Mouse (Mus musculus) intestine, embryonic 16.5 days (tissue): ENCODE measurements around the gene Rpl13a. TPM values are rescaled to one million over a fixed set of nuclear protein-coding genes. Genes with fewer than 3 reads are reported as not detected.

Source experiments
- ATAC-seq: fragments of 200-750 bp; cut with Nextera tagmentation; 2 replicates; pipeline ENCODE4 v1.8.0; 2017; ENCODE audit warnings: moderate TSS enrichment, moderate library complexity
- H3K27ac ChIP-seq: fragments of 300-500 bp; sonication (generic); 2 replicates; pipeline ENCODE4 v1.5.1; 2014; ENCODE audit warnings: mild to moderate bottlenecking, low read length
- H3K27me3 ChIP-seq: fragments of 300-500 bp; sonication (generic); replicated peaks from 2 replicates; pipeline ENCODE4 v1.6.1; 2014; ENCODE audit warnings: low read length, control low read depth, mixed read lengths; ENCODE audit not compliant: control insufficient read depth, insufficient read depth
- H3K36me3 ChIP-seq: fragments of 300-500 bp; sonication (generic); 2 replicates; pipeline ENCODE4 v1.6.1; 2014; ENCODE audit warnings: low read length, control low read depth; ENCODE audit not compliant: control insufficient read depth, insufficient read depth
- H3K4me1 ChIP-seq: fragments of 300-500 bp; sonication (generic); 2 replicates; pipeline ENCODE4 v1.6.1; 2014; ENCODE audit warnings: low read length, control low read depth, mixed read lengths; ENCODE audit not compliant: control insufficient read depth, insufficient read depth
- H3K4me2 ChIP-seq: fragments of 300-500 bp; sonication (generic); 2 replicates; pipeline ENCODE4 v1.6.1; 2014; ENCODE audit warnings: low read depth, low read length, control low read depth
- H3K4me3 ChIP-seq: fragments of 300-500 bp; sonication (generic); 2 replicates; pipeline ENCODE4 v1.5.1; 2014; ENCODE audit warnings: mild to moderate bottlenecking, low read length
- H3K9ac ChIP-seq: fragments of 300-500 bp; sonication (generic); 2 replicates; pipeline ENCODE4 v1.6.1; 2014; ENCODE audit warnings: low read depth, low read length
- H3K9me3 ChIP-seq: fragments of 300-500 bp; sonication (generic); 2 replicates; pipeline ENCODE4 v1.6.1; 2016; ENCODE audit warnings: low read length, control low read depth; ENCODE audit not compliant: control insufficient read depth
- WGBS: fragments of 180-500 bp; shearing (Covaris S2); extraction: QIAGEN DNeasy Blood & Tissue Kit; methylation state at CpG from one replicate; pipeline ENCODE4 v1.1.7; 2014; 5-methylcytosine and 5-hydroxymethylcytosine counted together
- polyA plus RNA-seq: library from polyadenylated mRNA; unstranded; fragments of >200 nt; fragmentation: Nextera tagmentation; extraction: Ambion mirVana; gene quantifications from 2 replicates; pipeline ENCODE4 v1.2.1, GENCODE M21; 2015

Gene Rpl13a
- polyA plus RNA-seq, 1 experiment from 2014 or later, result 1,311 TPM

- H3K27ac ChIP-seq, result no peak overlapping the region
- peaks cover 4% of the 10 kb centered on the region; the same call in 1 of the 2 replicates for H3K4me1 ChIP-seq
- peaks cover 65% of the 10 kb centered on the region for H3K27me3 ChIP-seq
- peaks cover 19% of the 10 kb centered on the region for H3K9me3 ChIP-seq
- H3K4me2 ChIP-seq, result no peak overlapping the region
- no peaks in the 10 kb centered on the region for H3K36me3 ChIP-seq
- H3K4me3 ChIP-seq, result no peak overlapping the region
- 3% methylated on average over 19 of the region's 19 CpGs for whole genome bisulfite sequencing
- no peak for ATAC-seq
- H3K9ac ChIP-seq, result no peak overlapping the region
Measured at GRCm38 (mm10) chr7:45167761-45168445, 39.3 kb upstream of the Rpl13a start.

- Histone ChIP-seq H3K4me2 (no peak overlapping the region), H3K27me3 (peaks cover 68% of the 10 kb centered on the region), H3K9me3 (peaks cover 19% of the 10 kb centered on the region), H3K36me3 (no peaks in the 10 kb centered on the region), H3K4me3 (no peak overlapping the region), H3K9ac (no peak overlapping the region), H3K4me1 (peaks cover 7% of the 10 kb centered on the region), H3K27ac (no peak overlapping the region)
- 21% methylated on average over 8 of the region's 10 CpGs for WGBS
- ATAC-seq, result no peak
Measured at GRCm38 (mm10) chr7:45166950-45167401, 38.4 kb upstream of the Rpl13a start.

- Histone ChIP-seq H3K4me2 (no peak overlapping the region), H3K27me3 (peaks cover 68% of the 10 kb centered on the region), H3K4me3 (no peak overlapping the region), H3K36me3 (no peaks in the 10 kb centered on the region), H3K9me3 (peaks cover 18% of the 10 kb centered on the region), H3K27ac (no peak overlapping the region), H3K4me1 (peaks cover 7% of the 10 kb centered on the region), H3K9ac (no peak overlapping the region)
- no peak for ATAC-seq
- WGBS, result 46% methylated on average over 11 of the region's 11 CpGs
Measured at GRCm38 (mm10) chr7:45165701-45166100, 37.1 kb upstream of the Rpl13a start.

- 65% methylated on average over 5 of the region's 5 CpGs for WGBS
- H3K4me1 ChIP-seq, result peaks cover 7% of the 10 kb centered on the region
- peaks cover 65% of the 10 kb centered on the region for H3K27me3 ChIP-seq
- H3K9ac ChIP-seq, result no peak overlapping the region
- H3K27ac ChIP-seq, result no peak overlapping the region
- no peak for ATAC-seq
- no peak overlapping the region for H3K4me3 ChIP-seq
- H3K36me3 ChIP-seq, result 0 out of 2 replicates have a peak, but pooled peaks cover 3% of the 10 kb centered on the region
- peaks cover 10% of the 10 kb centered on the region for H3K9me3 ChIP-seq
- H3K4me2 ChIP-seq, result no peak overlapping the region
Measured at GRCm38 (mm10) chr7:45164833-45165232, 36.3 kb upstream of the Rpl13a start.

- Histone ChIP-seq H3K27me3 (peaks cover 58% of the 10 kb centered on the region), H3K9me3 (peaks cover 2% of the 10 kb centered on the region; the same call in 1 of the 2 replicates), H3K36me3 (0 out of 2 replicates have a peak, but pooled peaks cover 3% of the 10 kb centered on the region), H3K27ac (no peak within 1 kb of the TSS), H3K4me1 (peaks cover 7% of the 10 kb centered on the region), H3K9ac (peak within 1 kb of the TSS; percentile 62), H3K4me2 (peak within 1 kb of the TSS; percentile 84), H3K4me3 (peak within 1 kb of the TSS; percentile 56)
- peak; percentile 31 for ATAC-seq
- whole genome bisulfite sequencing, result 3% methylated on average over 36 of the region's 41 CpGs
Measured at GRCm38 (mm10) chr7:45163735-45164490, 35.4 kb upstream of the Rpl13a start, which contains the start of gene Slc17a7. Gene Slc17a7 (plus strand): TSS chr7:45163949.

- Histone ChIP-seq H3K27me3 (peaks cover 50% of the 10 kb centered on the region), H3K36me3 (0 out of 2 replicates have a peak, but pooled peaks cover 3% of the 10 kb centered on the region), H3K4me2 (0 out of 2 replicates have a peak overlapping the region, but pooled peaks have one; percentile 84), H3K27ac (no peak overlapping the region), H3K9me3 (no peaks in the 10 kb centered on the region), H3K9ac (no peak overlapping the region), H3K4me1 (peaks cover 7% of the 10 kb centered on the region), H3K4me3 (no peak overlapping the region; the same call in 1 of the 2 replicates)
- 71% methylated on average over 9 of the region's 9 CpGs for WGBS
- ATAC-seq, result no peak
Measured at GRCm38 (mm10) chr7:45162996-45163615, 34.5 kb upstream of the Rpl13a start.

GRCm38 (mm10) chr7:45162551-45162950, 34.0 kb upstream of the Rpl13a start:
- Histone ChIP-seq H3K36me3 (0 out of 2 replicates have a peak, but pooled peaks cover 3% of the 10 kb centered on the region), H3K9ac (peak overlapping the region; percentile 52), H3K4me1 (peaks cover 7% of the 10 kb centered on the region), H3K4me3 (peak overlapping the region; percentile 48), H3K9me3 (no peaks in the 10 kb centered on the region), H3K27ac (no peak overlapping the region), H3K4me2 (peak overlapping the region; percentile 75), H3K27me3 (peaks cover 45% of the 10 kb centered on the region)
- ATAC-seq, result no peak; the same call in 1 of the 2 replicates
- 25% methylated on average over 6 of the region's 6 CpGs for WGBS

- Histone ChIP-seq H3K27ac (no peak overlapping the region), H3K4me3 (peak overlapping the region; percentile 48), H3K36me3 (0 out of 2 replicates have a peak, but pooled peaks cover 3% of the 10 kb centered on the region), H3K4me1 (peaks cover 7% of the 10 kb centered on the region), H3K9ac (peak overlapping the region; percentile 52), H3K9me3 (no peaks in the 10 kb centered on the region), H3K4me2 (peak overlapping the region; percentile 75), H3K27me3 (peaks cover 41% of the 10 kb centered on the region)
- 4% methylated on average over 35 of the region's 35 CpGs for WGBS
- ATAC-seq, result peak; percentile 88
Measured at GRCm38 (mm10) chr7:45161612-45162473, 33.3 kb upstream of the Rpl13a start.
